Mouse (Mus musculus) embryonic facial prominence, embryonic 10.5 days (tissue): ENCODE measurements around the gene Stum. TPM values are rescaled to one million over a fixed set of nuclear protein-coding genes. Genes with fewer than 3 reads are reported as not detected.

Source experiments
- DNase-seq: peaks from one replicate; pipeline ENCODE4 v3.0.0-alpha.2; 2017; ENCODE audit warnings: low spot score
- H3K27ac ChIP-seq: fragments of 300-500 bp; sonication (generic); replicated peaks from 2 replicates; pipeline ENCODE4 v1.5.1; 2016; ENCODE audit warnings: mild to moderate bottlenecking
- H3K27me3 ChIP-seq: fragments of 300-500 bp; sonication (generic); replicated peaks from 2 replicates; pipeline ENCODE4 v1.6.1; 2016; ENCODE audit warnings: low read depth, mild to moderate bottlenecking; ENCODE audit not compliant: poor library complexity, severe bottlenecking
- H3K36me3 ChIP-seq: fragments of 300-500 bp; sonication (generic); replicated peaks from 2 replicates; pipeline ENCODE4 v1.6.1; 2016; ENCODE audit warnings: mild to moderate bottlenecking, moderate library complexity
- H3K4me1 ChIP-seq: fragments of 300-500 bp; sonication (generic); 2 replicates; pipeline ENCODE4 v1.6.1; 2016
- H3K4me3 ChIP-seq: fragments of 300-500 bp; sonication (generic); 2 replicates; pipeline ENCODE4 v1.5.1; 2016; ENCODE audit warnings: mild to moderate bottlenecking, moderate library complexity
- H3K9me3 ChIP-seq: fragments of 300-500 bp; sonication (generic); 2 replicates; pipeline ENCODE4 v1.6.1; 2016; ENCODE audit warnings: mild to moderate bottlenecking
- WGBS: fragments of 180-500 bp; shearing (Covaris S2); methylation state at CpG from one replicate; pipeline ENCODE4 v1.1.7; 2016; 5-methylcytosine and 5-hydroxymethylcytosine counted together
- polyA plus RNA-seq: library from polyadenylated mRNA; unstranded; fragments of >200 nt; fragmentation: Nextera tagmentation; extraction: Ambion mirVana; gene quantifications from 2 replicates; pipeline ENCODE4 v1.2.1, GENCODE M21; 2016

The Stum gene
- polyA plus RNA-seq, 1 experiment from 2014 or later, result 1.1 TPM

GRCm38 (mm10) chr1:180423931-180424330 lies 59.4 kb downstream of the Stum start:
- WGBS, result 75% methylated on average over 3 of the region's 3 CpGs
- Histone ChIP-seq H3K4me1 (peaks cover 43% of the 10 kb centered on the region), H3K27me3 (no peaks in the 10 kb centered on the region)

GRCm38 (mm10) chr1:180423008-180423639 lies 60.2 kb downstream of the Stum start:
- DNase-seq, result peak; percentile 35
- Histone ChIP-seq H3K9me3 (no peaks in the 10 kb centered on the region), H3K4me1 (peaks cover 42% of the 10 kb centered on the region), H3K36me3 (peaks cover 22% of the 10 kb centered on the region), H3K4me3 (no peak overlapping the region), H3K27ac (no peak overlapping the region), H3K27me3 (no peaks in the 10 kb centered on the region)
- 60% methylated on average over 16 of the region's 16 CpGs for WGBS

More at GRCm38 (mm10) chr1:180423931-180424330, 59.4 kb downstream of the Stum start:
- H3K36me3 ChIP-seq, result peaks cover 14% of the 10 kb centered on the region; the same call in 1 of the 2 replicates
- no peak for DNase-seq
- no peak overlapping the region for H3K27ac ChIP-seq
- no peak overlapping the region for H3K4me3 ChIP-seq
- no peaks in the 10 kb centered on the region for H3K9me3 ChIP-seq

GRCm38 (mm10) chr1:180422076-180422828 lies 61.1 kb downstream of the Stum start:
- Histone ChIP-seq H3K36me3 (peaks cover 25% of the 10 kb centered on the region), H3K4me1 (peaks cover 37% of the 10 kb centered on the region), H3K27ac (0 out of 2 replicates have a peak overlapping the region, but pooled peaks have one; percentile 40), H3K27me3 (no peaks in the 10 kb centered on the region), H3K4me3 (no peak overlapping the region), H3K9me3 (no peaks in the 10 kb centered on the region)
- peak; percentile 73 for DNase-seq
- 39% methylated on average over 11 of the region's 11 CpGs for WGBS

- no peaks in the 10 kb centered on the region for H3K9me3 ChIP-seq
- peaks cover 37% of the 10 kb centered on the region for H3K4me1 ChIP-seq
- no peaks in the 10 kb centered on the region for H3K27me3 ChIP-seq
- H3K27ac ChIP-seq, result no peak overlapping the region; the same call in 1 of the 2 replicates
- DNase-seq, result no peak
- peaks cover 25% of the 10 kb centered on the region for H3K36me3 ChIP-seq
- no peak overlapping the region for H3K4me3 ChIP-seq
- WGBS, result 60% methylated on average over 25 of the region's 25 CpGs
Observed at GRCm38 (mm10) chr1:180421165-180421909, 62.0 kb downstream of the Stum start.

GRCm38 (mm10) chr1:180420496-180421164 lies 62.7 kb downstream of the Stum start:
- peaks cover 32% of the 10 kb centered on the region for H3K36me3 ChIP-seq
- H3K4me3 ChIP-seq, result no peak overlapping the region
- peaks cover 37% of the 10 kb centered on the region for H3K4me1 ChIP-seq
- no peak for DNase-seq
- no peak overlapping the region for H3K27ac ChIP-seq
- H3K9me3 ChIP-seq, result no peaks in the 10 kb centered on the region
- no peaks in the 10 kb centered on the region for H3K27me3 ChIP-seq
- WGBS, result 55% methylated on average over 8 of the region's 8 CpGs

- WGBS, result 94% methylated on average over 2 of the region's 2 CpGs
- no peak overlapping the region for H3K27ac ChIP-seq
- no peak for DNase-seq
- H3K4me1 ChIP-seq, result peaks cover 34% of the 10 kb centered on the region
- H3K36me3 ChIP-seq, result peaks cover 46% of the 10 kb centered on the region
- H3K4me3 ChIP-seq, result no peak overlapping the region
- H3K27me3 ChIP-seq, result no peaks in the 10 kb centered on the region
- H3K9me3 ChIP-seq, result no peaks in the 10 kb centered on the region
Observed at GRCm38 (mm10) chr1:180419059-180419458, 64.2 kb downstream of the Stum start.

- 55% methylated on average over 2 of the region's 2 CpGs for WGBS
- peaks cover 25% of the 10 kb centered on the region for H3K4me1 ChIP-seq
- peaks cover 53% of the 10 kb centered on the region for H3K36me3 ChIP-seq
- H3K9me3 ChIP-seq, result no peaks in the 10 kb centered on the region
- H3K27ac ChIP-seq, result no peak overlapping the region
- DNase-seq, result no peak
- no peaks in the 10 kb centered on the region for H3K27me3 ChIP-seq
- no peak overlapping the region for H3K4me3 ChIP-seq
Observed at GRCm38 (mm10) chr1:180417118-180417517, 66.2 kb downstream of the Stum start.

- no peaks in the 10 kb centered on the region for H3K27me3 ChIP-seq
- 87% methylated on average over 7 of the region's 7 CpGs for WGBS
- peaks cover 53% of the 10 kb centered on the region for H3K36me3 ChIP-seq
- no peak overlapping the region for H3K4me3 ChIP-seq
- peaks cover 13% of the 10 kb centered on the region for H3K4me1 ChIP-seq
- H3K27ac ChIP-seq, result no peak overlapping the region
- H3K9me3 ChIP-seq, result no peaks in the 10 kb centered on the region
- no peak for DNase-seq
Observed at GRCm38 (mm10) chr1:180415836-180416235, 67.5 kb downstream of the Stum start.

- 65% methylated on average over 4 of the region's 4 CpGs for WGBS
- Histone ChIP-seq H3K9me3 (no peaks in the 10 kb centered on the region), H3K27ac (no peak overlapping the region), H3K27me3 (no peaks in the 10 kb centered on the region), H3K36me3 (peaks cover 47% of the 10 kb centered on the region), H3K4me1 (peaks cover 12% of the 10 kb centered on the region), H3K4me3 (no peak overlapping the region)
- DNase-seq, result no peak
Observed at GRCm38 (mm10) chr1:180415064-180415463, 68.2 kb downstream of the Stum start.

- 75% methylated on average over 7 of the region's 7 CpGs for WGBS
- H3K27ac ChIP-seq, result no peak overlapping the region
Observed at GRCm38 (mm10) chr1:180410306-180410705, 73.0 kb downstream of the Stum start.

GRCm38 (mm10) chr1:180409771-180410170 lies 73.5 kb downstream of the Stum start:
- no peak for DNase-seq
- Histone ChIP-seq H3K27me3 (no peaks in the 10 kb centered on the region), H3K27ac (peak overlapping the region; percentile 42; the same call in 1 of the 2 replicates), H3K4me1 (peaks cover 61% of the 10 kb centered on the region), H3K4me3 (no peak overlapping the region), H3K36me3 (peaks cover 13% of the 10 kb centered on the region), H3K9me3 (no peaks in the 10 kb centered on the region)
- WGBS, result 71% methylated on average over 5 of the region's 5 CpGs

More at GRCm38 (mm10) chr1:180410306-180410705, 73.0 kb downstream of the Stum start:
- no peak for DNase-seq
- Histone ChIP-seq H3K4me3 (no peak overlapping the region), H3K36me3 (peaks cover 18% of the 10 kb centered on the region), H3K9me3 (no peaks in the 10 kb centered on the region), H3K4me1 (peaks cover 58% of the 10 kb centered on the region), H3K27me3 (no peaks in the 10 kb centered on the region)

GRCm38 (mm10) chr1:180408832-180409231 lies 74.5 kb downstream of the Stum start:
- DNase-seq, result no peak
- H3K27me3 ChIP-seq, result no peaks in the 10 kb centered on the region
- no peaks in the 10 kb centered on the region for H3K9me3 ChIP-seq
- H3K4me3 ChIP-seq, result no peak overlapping the region
- H3K27ac ChIP-seq, result no peak overlapping the region; the same call in 1 of the 2 replicates
- peaks cover 69% of the 10 kb centered on the region for H3K4me1 ChIP-seq
- WGBS, result 61% methylated on average over 9 of the region's 9 CpGs
- peaks cover 4% of the 10 kb centered on the region for H3K36me3 ChIP-seq
